Mouse (Mus musculus): ENCODE results near the gene Nav2. TPM values are rescaled to one million over a fixed set of nuclear protein-coding genes. Genes with fewer than 3 reads are reported as not detected.

The Nav2 gene
- polyA plus RNA-seq, 1 experiment from 2014 or later = 6.0 TPM

DNA sequence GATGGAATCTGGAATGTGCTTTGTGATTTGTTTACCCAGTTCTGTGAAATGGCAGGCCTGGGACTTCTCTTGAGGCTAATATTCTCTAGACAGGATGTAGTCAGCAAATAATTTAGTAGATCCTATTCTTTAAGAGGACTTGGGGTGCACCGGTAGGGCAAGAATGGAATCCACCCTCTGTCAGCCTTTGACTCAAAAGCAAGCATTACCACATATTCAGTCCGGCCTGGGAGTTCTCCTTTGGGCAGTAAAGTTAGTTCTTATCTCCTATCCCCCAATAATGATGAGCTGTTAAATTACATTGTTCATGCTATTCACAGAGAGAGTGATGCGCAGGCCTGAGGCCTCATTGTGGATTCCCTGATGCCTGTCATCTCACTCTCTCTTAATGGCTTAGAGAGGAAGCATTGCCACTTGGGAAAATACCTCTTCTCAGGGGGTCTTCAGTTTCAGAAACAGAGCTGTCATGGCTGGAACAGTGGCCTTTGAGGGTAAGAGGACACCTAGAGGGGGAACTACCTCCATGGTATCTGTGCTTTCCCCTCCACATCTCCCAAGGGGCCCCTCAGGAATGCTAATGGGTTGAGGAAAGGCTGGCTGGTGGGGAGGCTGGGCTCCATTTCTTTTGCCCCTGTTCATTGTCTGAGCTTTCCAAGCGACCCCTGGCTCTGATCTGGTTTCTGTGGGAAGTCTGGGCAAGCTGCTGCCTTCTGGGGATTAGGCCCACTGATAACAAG is 133.0 kb downstream of the Nav2 start:
- TF ChIP-seq CTCF (IDR thresholded peaks at IDR 0.05; ENCODE audit: low read depth) (no peak), EP300 (optimal IDR thresholded peaks at IDR 0.05) (no peak)
- Histone ChIP-seq H3K4me3 (ENCODE audit: low read depth, low read length) (no peak overlapping the region), H3K36me3 (ENCODE audit: control insufficient read depth, insufficient read depth, low read length) (no peaks in the 10 kb centered on the region), H3K9ac (ENCODE audit: low read length) (no peak overlapping the region), H3K4me1 (replicated peaks; ENCODE audit: control insufficient read depth, insufficient read depth) (no peaks in the 10 kb centered on the region), H3K4me2 (replicated peaks; ENCODE audit: low read depth) (no peak overlapping the region), H3K27me3 (ENCODE audit: control insufficient read depth, insufficient read depth, low read length) (no peaks in the 10 kb centered on the region), H3K27ac (replicated peaks) (no peak overlapping the region), H3K9me3 (ENCODE audit: control insufficient read depth, low read length) (no peaks in the 10 kb centered on the region)
- ATAC-seq (ENCODE audit: low FRiP score, low TSS enrichment) = no peak
- 59% methylated on average over 4 of the region's 4 CpGs for WGBS
- DNase-seq (ENCODE audit: low spot score) = no peak

DNA sequence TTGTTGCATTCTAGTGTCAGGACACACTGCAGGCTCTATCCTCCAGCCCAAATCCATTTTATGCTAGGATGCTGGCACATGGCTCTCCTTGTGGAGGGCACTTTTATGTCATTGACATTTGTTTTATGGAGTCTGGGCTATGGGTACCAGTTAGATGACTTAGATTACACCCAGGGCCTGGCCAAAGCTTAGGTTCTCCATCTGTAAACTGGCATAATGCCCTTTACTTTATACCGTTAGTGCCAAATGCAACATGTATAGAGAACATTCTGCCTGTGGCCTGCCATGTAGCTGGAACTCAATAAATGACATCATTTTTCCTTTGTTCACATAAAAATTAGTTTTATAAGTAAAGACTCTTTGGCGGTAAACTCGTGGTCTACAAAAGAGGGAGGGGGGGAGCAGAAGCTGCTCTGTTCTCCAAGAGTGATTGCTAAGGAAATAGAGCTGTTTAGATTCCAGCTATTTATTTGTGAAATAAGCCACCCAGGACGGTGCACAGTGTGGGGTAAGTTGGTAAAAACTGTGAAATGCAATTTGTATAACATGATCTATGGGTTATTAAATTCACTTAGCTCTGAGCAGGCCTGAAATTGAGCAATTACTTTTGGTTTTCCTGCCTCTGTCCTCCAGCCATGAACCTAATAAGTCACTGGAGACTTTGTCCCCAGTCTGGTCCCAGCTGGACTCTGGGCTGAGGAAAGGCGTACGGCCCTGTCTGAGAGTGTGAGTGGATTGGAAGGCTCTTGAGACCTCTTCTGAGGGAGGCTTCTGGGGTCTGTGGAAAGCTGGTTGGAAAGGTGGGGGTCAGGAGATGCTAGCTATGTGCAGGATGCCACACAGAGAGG is 137.2 kb downstream of the Nav2 start:
- Histone ChIP-seq H3K4me2 (replicated peaks; ENCODE audit: low read depth) (no peak overlapping the region), H3K27me3 (ENCODE audit: control insufficient read depth, insufficient read depth, low read length) (no peaks in the 10 kb centered on the region), H3K4me3 (ENCODE audit: low read depth, low read length) (no peak overlapping the region), H3K9ac (ENCODE audit: low read length) (no peak overlapping the region), H3K36me3 (ENCODE audit: control insufficient read depth, insufficient read depth, low read length) (no peaks in the 10 kb centered on the region), H3K9me3 (ENCODE audit: control insufficient read depth, low read length) (no peaks in the 10 kb centered on the region), H3K27ac (replicated peaks) (no peak overlapping the region), H3K4me1 (replicated peaks; ENCODE audit: control insufficient read depth, insufficient read depth) (no peaks in the 10 kb centered on the region)
- no peak for TF ChIP-seq EP300 (optimal IDR thresholded peaks at IDR 0.05)
- TF ChIP-seq CTCF (IDR thresholded peaks at IDR 0.05; ENCODE audit: low read depth) = no peak
- ATAC-seq (ENCODE audit: low FRiP score, low TSS enrichment) (no peak), DNase-seq (ENCODE audit: low spot score) (no peak)
- 54% methylated on average over 6 of the region's 6 CpGs for WGBS

GRCm38 (mm10) chr7:49046347-49046989 is 138.0 kb downstream of the Nav2 start:
- ATAC-seq (ENCODE audit: low FRiP score, low TSS enrichment) = no peak
- H3K4me3 ChIP-seq (ENCODE audit: low read depth, low read length) = no peak overlapping the region
- no peaks in the 10 kb centered on the region for H3K9me3 ChIP-seq (ENCODE audit: control insufficient read depth, low read length)
- no peak overlapping the region for H3K27ac ChIP-seq (replicated peaks)
- 54% methylated on average over 6 of the region's 6 CpGs for whole genome bisulfite sequencing
- no peaks in the 10 kb centered on the region for H3K27me3 ChIP-seq (ENCODE audit: control insufficient read depth, insufficient read depth, low read length)
- no peak for DNase-seq (ENCODE audit: low spot score)
- no peak overlapping the region for H3K4me2 ChIP-seq (replicated peaks; ENCODE audit: low read depth)
- H3K36me3 ChIP-seq (ENCODE audit: control insufficient read depth, insufficient read depth, low read length) = no peaks in the 10 kb centered on the region
- no peak overlapping the region for H3K9ac ChIP-seq (ENCODE audit: low read length)
- H3K4me1 ChIP-seq (replicated peaks; ENCODE audit: control insufficient read depth, insufficient read depth) = no peaks in the 10 kb centered on the region
- no peak for TF ChIP-seq EP300 (optimal IDR thresholded peaks at IDR 0.05)
- TF ChIP-seq CTCF (IDR thresholded peaks at IDR 0.05; ENCODE audit: low read depth) = no peak

DNA sequence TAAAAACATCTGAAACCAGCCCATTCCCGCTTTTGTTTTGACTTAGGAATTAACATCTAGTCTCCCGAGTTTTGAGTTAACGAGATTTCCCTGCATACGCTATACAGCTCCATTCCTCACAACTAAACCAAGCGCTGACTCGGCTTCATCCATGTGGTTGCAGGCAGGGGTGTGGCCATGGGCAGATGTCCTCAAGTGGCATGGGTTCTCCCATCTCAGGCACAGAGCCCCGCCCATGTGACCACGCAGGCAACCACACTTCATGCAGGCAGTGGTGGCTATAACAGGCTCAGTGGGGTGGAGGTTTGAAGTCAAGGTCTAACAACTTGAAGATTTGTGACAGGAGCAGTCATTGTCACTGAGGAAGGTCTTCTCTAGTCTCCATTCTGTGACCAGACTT is 138.8 kb downstream of the Nav2 start:
- peak; percentile 61; the same call in 1 of the 2 replicates for ATAC-seq (ENCODE audit: low FRiP score, low TSS enrichment)
- Histone ChIP-seq H3K36me3 (ENCODE audit: control insufficient read depth, insufficient read depth, low read length) (no peaks in the 10 kb centered on the region), H3K27ac (replicated peaks) (no peak overlapping the region), H3K9ac (ENCODE audit: low read length) (no peak overlapping the region), H3K4me1 (replicated peaks; ENCODE audit: control insufficient read depth, insufficient read depth) (no peaks in the 10 kb centered on the region), H3K27me3 (ENCODE audit: control insufficient read depth, insufficient read depth, low read length) (no peaks in the 10 kb centered on the region), H3K4me3 (ENCODE audit: low read depth, low read length) (no peak overlapping the region), H3K9me3 (ENCODE audit: control insufficient read depth, low read length) (no peaks in the 10 kb centered on the region), H3K4me2 (replicated peaks; ENCODE audit: low read depth) (peak overlapping the region; percentile 3; the same call in 1 of the 2 replicates)
- 41% methylated on average over 8 of the region's 8 CpGs for WGBS
- no peak for TF ChIP-seq EP300 (optimal IDR thresholded peaks at IDR 0.05)
- TF ChIP-seq CTCF (IDR thresholded peaks at IDR 0.05; ENCODE audit: low read depth) = no peak
- DNase-seq (ENCODE audit: low spot score) = peak; percentile 18

DNA sequence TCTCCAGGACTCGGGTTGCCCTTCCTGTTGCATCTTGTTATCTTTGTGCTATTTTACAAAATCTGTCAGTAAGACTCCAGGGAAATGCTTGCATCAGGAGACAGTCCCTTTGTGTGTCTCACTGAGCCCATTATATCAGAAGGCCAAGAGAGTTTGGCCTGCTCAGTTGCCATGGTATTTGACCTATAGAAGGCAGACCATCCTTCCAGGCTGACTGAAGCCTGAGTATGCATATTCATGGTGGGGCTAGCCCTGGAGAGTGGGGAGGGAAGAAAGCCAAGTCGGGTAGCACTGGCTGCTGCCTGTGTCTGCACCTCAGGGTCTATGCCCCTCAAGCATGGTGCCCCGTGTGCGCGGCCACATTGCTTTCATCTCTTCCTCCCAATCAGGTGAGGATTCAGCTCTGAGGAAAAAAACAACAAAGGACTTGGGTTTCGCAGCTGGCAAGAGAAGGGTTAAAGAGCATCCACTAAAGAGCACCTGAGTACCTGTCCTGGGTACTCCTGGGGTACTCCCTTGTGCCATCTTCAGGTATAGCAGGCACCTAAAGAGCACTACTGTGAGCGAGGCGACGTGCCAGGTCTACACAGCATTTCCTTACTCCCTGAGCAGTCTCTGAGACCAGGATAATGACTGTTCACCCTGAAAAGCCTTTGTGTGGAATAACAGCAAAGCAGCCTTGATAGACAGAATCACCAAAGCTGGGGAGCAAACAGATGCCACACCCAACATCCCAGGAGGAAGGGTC is 144.5 kb downstream of the Nav2 start:
- WGBS = 88% methylated on average over 9 of the region's 9 CpGs
- ATAC-seq (ENCODE audit: low FRiP score, low TSS enrichment) = no peak
- no peak for TF ChIP-seq EP300 (optimal IDR thresholded peaks at IDR 0.05)
- no peak for TF ChIP-seq CTCF (IDR thresholded peaks at IDR 0.05; ENCODE audit: low read depth)

More for the DNA sequence above, 144.5 kb downstream of the Nav2 start:
- Histone ChIP-seq H3K9me3 (ENCODE audit: control insufficient read depth, low read length) (no peaks in the 10 kb centered on the region), H3K4me2 (replicated peaks; ENCODE audit: low read depth) (no peak overlapping the region), H3K4me1 (replicated peaks; ENCODE audit: control insufficient read depth, insufficient read depth) (no peaks in the 10 kb centered on the region), H3K36me3 (ENCODE audit: control insufficient read depth, insufficient read depth, low read length) (no peaks in the 10 kb centered on the region), H3K9ac (ENCODE audit: low read length) (no peak overlapping the region), H3K27ac (replicated peaks) (no peak overlapping the region), H3K27me3 (ENCODE audit: control insufficient read depth, insufficient read depth, low read length) (no peaks in the 10 kb centered on the region), H3K4me3 (ENCODE audit: low read depth, low read length) (no peak overlapping the region)
- DNase-seq (ENCODE audit: low spot score) = no peak
